Mouse (Mus musculus): ENCODE measurements around the gene Taar6.

- no peak for TF ChIP-seq CTCF (IDR thresholded peaks at IDR 0.05)
- TF ChIP-seq EP300 (IDR thresholded peaks at IDR 0.05): no peak
Measured at GRCm38 (mm10) chr10:23948026-23948425, 37.4 kb downstream of the Taar6 start.
